Mouse (Mus musculus): ENCODE results near the gene Cecr2.
"Not testable (repeated sequence)": the region's sequence is repeated elsewhere in the genome, so short reads cannot be mapped to it uniquely, and the experiment has no call there.

Gene Cecr2

DNA sequence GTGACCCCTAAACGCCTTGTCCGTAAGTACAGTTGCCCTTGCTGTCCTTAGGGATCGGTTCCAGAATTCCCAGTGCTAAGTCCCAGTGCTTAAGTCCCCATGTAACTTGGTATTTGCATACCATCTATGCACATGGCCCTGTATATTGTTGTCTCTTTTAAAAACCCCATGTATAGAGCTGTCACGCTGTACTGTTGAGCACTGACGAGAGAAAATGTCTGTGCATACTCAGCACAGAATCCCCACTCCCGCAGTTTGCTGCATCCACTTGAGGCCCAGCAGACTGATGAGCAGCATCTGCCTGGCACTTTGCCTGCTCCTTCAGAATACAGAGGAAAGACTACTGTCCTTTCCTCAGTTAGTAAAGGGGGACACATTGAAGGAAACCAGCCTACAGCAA is 107.6 kb downstream of the Cecr2 start:
- no peak for DNase-seq

GRCm38 (mm10) chr6:120776286-120776685 is 110.1 kb downstream of the Cecr2 start:
- DNase-seq, result no peak

DNA sequence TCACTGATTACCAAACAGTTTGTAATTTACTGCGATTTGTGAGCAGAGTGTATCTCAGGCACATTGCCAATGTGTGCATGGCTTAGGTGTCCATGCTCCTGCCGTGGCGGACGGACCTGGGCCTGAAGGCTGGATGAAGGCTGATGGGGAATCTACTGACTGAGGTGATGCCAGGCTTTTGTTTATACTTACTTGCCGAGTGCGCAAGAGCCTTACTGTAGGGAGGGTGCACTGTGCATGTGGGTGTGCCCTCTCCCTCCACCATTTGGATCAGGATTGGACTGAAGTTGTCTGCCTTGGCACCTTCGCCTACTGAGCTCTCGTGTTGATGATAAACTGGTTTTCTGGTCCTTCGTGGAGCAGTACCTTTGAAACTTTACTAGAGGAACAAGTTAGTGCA is 111.4 kb downstream of the Cecr2 start:
- DNase-seq, result no peak

DNA sequence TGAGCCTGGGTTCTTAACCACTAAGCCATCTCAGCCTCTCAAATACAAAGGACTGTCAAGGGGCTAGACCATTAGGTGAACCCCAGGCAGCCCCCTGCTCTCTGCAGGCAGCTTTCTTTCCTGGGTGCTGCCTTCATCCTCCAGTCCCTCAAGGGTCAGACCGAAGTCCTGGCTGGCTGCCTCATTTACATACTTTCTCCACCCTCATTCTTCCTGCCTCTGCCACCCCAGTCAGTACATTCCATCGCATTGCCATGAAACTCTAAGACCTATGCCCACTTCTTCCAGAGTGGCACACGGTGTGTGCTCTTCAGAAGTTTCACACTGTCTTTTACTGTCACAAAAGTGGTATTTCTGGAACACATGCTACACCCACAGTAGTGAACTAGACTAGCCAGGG is 112.1 kb downstream of the Cecr2 start:
- peak; percentile 41 to 48 for DNase-seq

DNA sequence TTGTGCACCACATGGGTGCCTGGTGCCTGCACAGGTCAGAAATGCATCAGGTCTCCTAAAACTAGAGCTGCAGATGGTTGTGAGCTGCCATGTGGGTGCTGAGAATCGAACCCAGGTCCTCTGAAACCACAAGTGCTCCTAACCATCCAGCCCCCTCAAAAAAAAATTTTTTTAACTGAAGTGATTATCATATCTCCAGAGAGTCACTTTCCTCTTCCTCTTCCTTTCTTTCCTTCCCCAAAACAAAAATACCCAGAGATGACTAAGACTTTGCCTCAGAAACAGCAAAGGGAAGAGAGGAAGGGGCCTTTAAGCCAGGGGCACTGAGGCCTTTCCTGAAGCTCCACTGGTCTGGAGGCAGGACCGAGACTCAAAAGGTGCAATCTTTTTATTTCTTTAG is 116.8 kb downstream of the Cecr2 start:
- no peak for DNase-seq

DNA sequence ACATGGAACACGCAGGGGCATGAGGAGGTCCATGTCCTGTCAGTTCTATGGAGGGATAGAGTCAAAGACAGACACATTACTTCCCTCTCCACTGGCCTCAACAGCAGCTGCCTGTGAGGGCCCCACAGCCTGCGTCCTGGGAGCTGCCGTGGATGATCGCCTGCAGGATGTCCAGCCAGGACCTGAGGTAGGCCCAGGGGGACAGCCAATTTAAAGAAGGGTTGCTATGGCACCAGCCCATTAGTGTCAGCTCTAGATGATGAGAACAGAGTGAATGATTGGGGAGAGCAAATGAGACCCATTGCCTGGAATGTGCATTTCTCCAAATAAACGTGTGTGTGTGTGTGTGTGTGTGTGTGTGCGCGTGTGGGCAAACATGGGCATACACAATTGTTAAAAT is 118.2 kb downstream of the Cecr2 start:
- DNase-seq, result no peak

DNA sequence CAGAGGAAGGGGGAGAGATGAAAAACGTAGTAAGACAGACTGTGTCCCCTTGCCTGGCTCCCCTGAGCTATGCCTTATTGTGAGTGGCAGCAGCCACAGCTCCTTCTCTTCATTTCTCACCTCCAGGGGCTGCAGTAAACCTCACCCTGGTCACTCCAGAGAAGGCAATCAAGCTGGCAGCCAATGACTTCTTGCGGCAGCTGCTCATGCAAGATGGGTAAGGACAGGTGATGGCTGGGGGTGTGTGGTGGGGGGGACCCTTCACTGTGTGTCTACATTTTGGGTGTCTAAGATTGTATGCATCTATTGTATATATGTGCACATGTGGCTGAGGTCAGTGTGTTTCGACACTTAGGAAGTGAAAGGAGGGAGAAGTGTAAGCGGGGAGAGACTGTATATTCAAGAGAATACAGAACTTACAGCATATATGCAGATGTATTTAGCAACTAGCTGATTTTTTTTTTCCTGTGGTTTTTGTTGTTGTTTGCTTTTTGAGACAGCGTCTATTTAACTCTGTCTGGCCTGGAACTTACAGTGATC is 122.0 kb downstream of the Cecr2 start:
- no peak for DNase-seq

GRCm38 (mm10) chr6:120788904-120789303 is 122.7 kb downstream of the Cecr2 start:
- no peak for DNase-seq

DNA sequence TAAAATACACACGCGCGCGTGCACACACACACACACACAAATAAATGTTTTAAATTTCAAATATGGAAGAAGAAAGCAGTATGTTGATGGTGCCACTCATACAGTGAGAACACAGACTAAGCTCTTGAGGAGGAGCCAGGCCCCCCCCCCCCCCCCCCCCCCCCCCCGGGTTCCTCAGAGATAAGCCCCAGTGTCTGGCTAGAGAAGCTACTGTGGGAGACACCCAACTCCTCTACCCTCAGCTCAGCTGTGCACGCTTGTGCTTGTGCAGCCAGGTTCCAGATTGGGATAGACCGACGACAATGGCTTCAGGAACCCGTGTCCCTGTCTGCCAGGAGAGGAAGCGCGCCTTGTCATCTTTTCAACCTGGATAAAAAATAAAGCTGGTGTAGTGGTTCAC is 124.0 kb downstream of the Cecr2 start:
- DNase-seq, result no peak

- no peak for DNase-seq
Measured at GRCm38 (mm10) chr6:120790717-120791116, 124.5 kb downstream of the Cecr2 start.

GRCm38 (mm10) chr6:120792947-120793346 is 126.8 kb downstream of the Cecr2 start:
- no peak for DNase-seq

DNA sequence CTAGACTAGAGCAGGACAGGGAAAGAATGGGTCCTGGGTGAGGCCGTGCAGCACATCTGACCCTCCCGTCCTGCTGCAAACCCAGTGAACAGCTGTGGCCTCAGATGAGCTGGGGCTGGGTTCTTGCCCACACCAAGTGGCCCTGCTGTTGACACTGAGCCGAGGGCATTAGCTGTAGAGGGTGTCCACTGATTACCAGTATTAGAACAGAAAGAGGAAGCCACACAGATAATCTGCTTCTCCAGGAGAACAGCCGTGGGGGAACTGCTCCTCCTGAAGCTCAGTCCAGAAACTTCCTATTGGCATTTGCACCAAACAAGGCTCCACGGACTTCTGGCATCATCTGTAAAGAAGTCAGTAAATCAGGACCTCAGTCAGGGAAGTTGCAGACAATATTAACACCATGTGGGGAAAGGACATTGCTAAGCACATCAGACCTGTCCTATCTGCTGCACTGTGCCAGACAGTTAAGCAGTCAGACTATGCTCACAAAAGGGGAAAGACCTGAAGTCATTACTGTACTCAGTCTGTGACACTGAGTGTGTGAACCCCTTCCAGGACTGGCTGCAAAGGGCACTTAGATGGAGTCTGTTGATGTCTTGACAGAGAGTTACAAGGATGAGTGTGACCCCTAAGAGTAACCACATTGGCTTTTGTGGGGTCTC is 129.4 kb downstream of the Cecr2 start:
- DNase-seq, result no peak

GRCm38 (mm10) chr6:120796111-120796510 is 129.9 kb downstream of the Cecr2 start:
- no peak for DNase-seq

DNA sequence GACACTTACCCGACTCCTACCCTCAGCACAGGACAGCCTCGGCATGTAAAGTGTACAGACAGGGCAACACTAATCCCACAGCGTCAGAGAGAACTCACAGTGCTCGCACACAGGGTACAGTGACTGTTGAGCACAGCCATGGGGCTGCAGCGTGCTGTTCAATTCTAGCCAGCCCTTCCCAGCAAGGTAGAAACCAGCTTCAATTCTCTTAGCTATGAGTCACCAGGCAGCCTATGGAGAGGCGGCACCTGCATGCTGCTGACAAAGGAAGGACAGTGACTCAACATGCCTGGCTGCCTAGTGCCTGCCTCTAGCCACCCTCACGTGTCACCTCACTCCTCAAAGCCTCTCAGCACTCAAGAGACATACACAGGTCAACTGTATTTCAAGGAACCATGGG is 131.8 kb downstream of the Cecr2 start:
- no peak for DNase-seq

DNA sequence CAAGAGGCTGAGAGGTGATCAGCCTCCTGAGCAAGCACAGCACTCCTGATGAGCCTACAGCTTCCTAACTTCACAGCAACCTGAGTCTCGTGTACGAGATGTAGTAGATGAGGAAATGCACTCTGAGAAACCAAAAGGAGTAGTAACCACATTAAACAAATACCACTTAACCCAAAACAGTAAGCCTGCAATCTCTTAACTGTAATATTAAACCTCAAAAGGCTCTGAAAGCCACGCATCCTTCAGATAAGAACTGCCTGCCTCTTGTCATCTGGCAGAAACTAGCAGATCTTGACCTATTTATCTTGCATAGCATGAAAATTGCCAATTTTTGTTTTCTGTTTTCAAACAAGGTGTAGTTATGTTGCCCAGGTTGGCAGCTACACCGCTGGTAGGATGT is 132.7 kb downstream of the Cecr2 start:
- DNase-seq, result no peak

DNA sequence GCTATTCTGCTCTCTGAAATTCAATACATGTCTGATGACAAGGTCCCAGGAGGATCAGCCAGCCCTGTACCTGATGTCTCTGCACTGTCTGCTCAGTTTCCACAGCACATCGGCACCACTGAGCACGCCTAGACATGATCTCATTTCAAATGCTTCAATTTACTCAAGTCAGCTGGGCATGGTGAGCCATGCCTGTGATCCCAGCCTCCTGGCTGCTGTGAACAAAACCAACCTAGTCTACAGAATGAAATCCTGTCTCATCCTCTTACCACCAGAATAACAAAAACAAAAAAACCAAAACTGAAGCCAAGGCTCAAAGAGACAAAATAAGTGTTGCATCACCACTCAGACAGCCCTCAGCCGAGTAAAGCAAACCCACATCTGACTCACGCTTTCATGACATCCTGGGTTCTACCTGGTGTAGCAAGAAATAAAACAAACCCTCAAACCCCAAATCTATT is 133.4 kb downstream of the Cecr2 start:
- no peak for DNase-seq

DNA sequence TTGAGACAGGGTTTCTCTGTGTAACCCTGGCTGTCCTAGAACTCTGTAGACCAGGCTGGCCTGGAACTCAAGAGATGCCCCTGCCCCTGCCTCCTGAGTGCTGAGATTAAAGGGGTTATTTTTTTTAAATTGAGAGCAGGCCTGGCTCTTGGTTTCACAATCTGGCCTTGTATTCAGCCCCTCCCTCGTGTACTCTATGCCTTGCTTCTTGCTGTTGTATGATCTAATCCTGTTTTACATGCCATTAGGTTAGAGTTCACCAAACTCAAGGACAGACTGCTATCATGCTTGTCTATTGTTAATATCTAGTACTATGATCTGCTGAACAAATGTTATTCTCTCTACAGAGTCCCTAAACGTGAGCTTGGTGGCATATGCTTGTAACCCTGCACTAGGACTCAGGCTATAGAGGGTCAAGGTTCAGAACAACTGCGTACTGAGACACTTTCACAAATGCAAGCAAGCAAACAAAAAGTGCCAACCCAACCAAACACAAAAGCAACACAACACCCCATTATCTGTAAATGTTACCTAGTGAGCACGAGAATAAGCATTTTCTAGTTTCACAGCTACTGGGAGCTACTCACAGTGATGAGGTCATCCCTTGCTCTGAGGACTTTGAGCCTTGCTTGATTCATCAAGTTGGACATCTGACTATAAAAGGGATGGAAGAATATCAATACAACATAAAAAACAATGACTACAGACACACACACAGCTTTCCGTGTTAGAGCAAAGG is 141.0 kb downstream of the Cecr2 start:
- no peak for DNase-seq

DNA sequence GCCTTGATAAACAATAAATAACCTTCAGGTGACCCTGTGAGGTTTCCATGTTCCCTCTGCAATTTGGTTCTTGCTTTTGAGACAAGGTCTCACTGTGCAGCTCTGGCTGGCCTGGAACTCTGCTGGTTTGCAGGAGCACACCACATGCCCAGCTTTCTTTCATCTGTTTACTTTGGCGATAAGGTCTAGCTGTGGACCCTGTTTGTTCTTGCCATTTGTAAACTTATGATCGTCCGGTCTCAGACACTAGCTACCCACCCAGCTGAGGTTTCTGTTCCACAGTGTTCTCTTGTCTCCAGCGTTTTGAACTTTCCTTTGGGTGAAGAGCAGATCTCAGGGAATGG is 141.5 kb downstream of the Cecr2 start:
- DNase-seq, result no peak

- not testable (repeated sequence) for DNase-seq
Measured at GRCm38 (mm10) chr6:120811999-120812398, 145.8 kb downstream of the Cecr2 start.

DNA sequence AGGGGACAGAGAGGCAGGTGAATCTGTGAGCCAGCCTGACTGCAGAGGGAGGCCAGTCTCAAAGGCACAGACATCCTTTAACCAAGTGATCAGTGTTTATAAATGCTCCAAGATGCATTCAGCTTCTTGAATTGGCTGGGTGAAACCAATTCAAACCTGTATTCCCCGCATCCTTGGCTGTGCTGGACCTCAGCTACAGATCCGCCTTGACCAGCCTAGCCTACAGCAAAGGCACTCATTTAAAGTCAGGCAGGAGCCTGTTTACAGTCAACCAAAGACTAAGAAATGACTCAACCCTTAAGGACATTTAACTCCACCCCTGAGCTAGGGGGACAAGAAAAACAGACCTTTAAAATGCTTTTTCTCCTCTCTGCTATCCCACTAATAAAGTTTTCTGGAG is 153.1 kb downstream of the Cecr2 start:
- DNase-seq, result peak; percentile 22 to 57

GRCm38 (mm10) chr6:120820144-120820543 is 154.0 kb downstream of the Cecr2 start:
- peak; percentile 60 to 65 for DNase-seq
